Mouse (Mus musculus) CH12.LX (cell line): ENCODE data around the gene Gm6309.
"Not testable (repeated sequence)": the region's sequence is repeated elsewhere in the genome, so short reads cannot be mapped to it uniquely, and the experiment has no call there.

Experiments
- CHD2 ChIP-seq: IDR thresholded peaks from 2 replicates; pipeline ENCODE4 v1.6.1; 2011; ENCODE audit warnings: low read length, improper control_type of control experiment
- CTCF ChIP-seq, 2 experiments: IDR thresholded peaks in 1 of 2; conservative IDR thresholded peaks in 1 of 2; 2 replicates each; pipeline ENCODE4 v1.5.1; 2011 to 2012; ENCODE audit warnings: low read depth in 2 of 2, low read length in 2 of 2, improper control_type of control experiment in 1 of 2, inconsistent platforms in 1 of 2, mild to moderate bottlenecking in 1 of 2, moderate library complexity in 1 of 2
- E2F4 ChIP-seq: IDR thresholded peaks from 2 replicates; pipeline ENCODE4 v1.6.1; 2011; ENCODE audit warnings: low read depth, low read length, improper control_type of control experiment; ENCODE audit not compliant: insufficient replicate concordance
- EP300 ChIP-seq: IDR thresholded peaks from 2 replicates; pipeline ENCODE4 v1.6.1; 2011; ENCODE audit warnings: low read length, improper control_type of control experiment
- ETS1 ChIP-seq: conservative IDR thresholded peaks from 2 replicates; pipeline ENCODE4 v1.6.1; 2012; ENCODE audit warnings: low read depth, mild to moderate bottlenecking, inconsistent platforms, low read length, improper control_type of control experiment, moderate library complexity
- JUN ChIP-seq: IDR thresholded peaks from 2 replicates; pipeline ENCODE4 v1.6.1; 2011; ENCODE audit warnings: low read depth, mild to moderate bottlenecking, low read length, improper control_type of control experiment, moderate library complexity; ENCODE audit not compliant: insufficient read depth
- KAT2A ChIP-seq: IDR thresholded peaks from 2 replicates; pipeline ENCODE4 v1.6.1; 2012; ENCODE audit warnings: low read length, improper control_type of control experiment, inconsistent platforms; ENCODE audit not compliant: insufficient replicate concordance
- MEF2A ChIP-seq: IDR thresholded peaks from 2 replicates; pipeline ENCODE4 v1.6.1; 2014; ENCODE audit warnings: low read depth, mild to moderate bottlenecking, inconsistent platforms, low read length, improper control_type of control experiment, borderline replicate concordance
- MYC ChIP-seq: IDR thresholded peaks from 2 replicates; pipeline ENCODE4 v1.6.1; 2011; ENCODE audit warnings: low read depth, mild to moderate bottlenecking, improper control_type of control experiment, low read length
- POLR2A ChIP-seq: IDR thresholded peaks from 2 replicates; pipeline ENCODE4 v1.6.1; 2011; ENCODE audit warnings: low read depth, mild to moderate bottlenecking, improper control_type of control experiment, low read length
- TCF12 ChIP-seq: IDR thresholded peaks from 2 replicates; pipeline ENCODE4 v1.6.1; 2014; ENCODE audit warnings: low read depth, mild to moderate bottlenecking, inconsistent platforms, low read length, improper control_type of control experiment
- USF1 ChIP-seq: IDR thresholded peaks from 2 replicates; pipeline ENCODE4 v1.6.1; 2014; ENCODE audit warnings: low read depth, mild to moderate bottlenecking, inconsistent platforms, low read length, improper control_type of control experiment
- ZKSCAN1 ChIP-seq: IDR thresholded peaks from 2 replicates; pipeline ENCODE4 v1.6.1; 2012; ENCODE audit warnings: low read depth, inconsistent platforms, low read length, improper control_type of control experiment, borderline replicate concordance
- ZNF384 ChIP-seq: IDR thresholded peaks from 2 replicates; pipeline ENCODE4 v1.6.1; 2012; ENCODE audit warnings: low read depth, low read length, improper control_type of control experiment, inconsistent platforms

DNA sequence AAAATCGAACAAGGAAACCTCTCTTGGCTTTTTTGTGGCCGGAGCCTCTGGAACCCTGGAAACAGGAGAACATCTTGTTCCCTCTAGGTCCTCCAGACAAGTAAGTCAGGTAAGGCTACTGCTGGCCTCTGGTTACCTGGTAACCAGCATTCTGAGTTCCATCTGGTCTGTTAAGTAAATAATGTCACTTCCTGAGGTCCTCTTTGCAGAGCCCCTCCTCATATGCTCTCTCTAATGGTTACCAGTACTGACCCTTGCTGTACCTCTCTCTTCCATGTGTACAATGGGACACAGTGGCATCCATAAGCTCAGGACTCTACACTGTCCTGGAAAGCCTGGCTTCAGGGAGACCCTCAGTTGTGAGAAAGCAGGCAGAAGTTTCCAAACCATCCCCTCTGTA lies at the start of gene Gm6309:
- not testable (repeated sequence) for TF ChIP-seq CTCF (conservative IDR thresholded peaks at IDR 0.05 in 1 of 2, IDR thresholded peaks at IDR 0.05 in 1 of 2; ENCODE audit: low read depth in 2 of 2, low read length in 2 of 2); TCF12; E2F4; POLR2A; ZNF384; MEF2A; MYC; EP300; KAT2A; CHD2; ZKSCAN1; JUN; USF1; ETS1
